Mouse (Mus musculus) erythroblast, adult 5-6 weeks (primary cell): ENCODE results near the gene Dnajb9. TPM values are rescaled to one million over a fixed set of nuclear protein-coding genes. Genes with fewer than 3 reads are reported as not detected.
"Not testable (repeated sequence)": the region's sequence is repeated elsewhere in the genome, so short reads cannot be mapped to it uniquely, and the experiment has no call there.

ENCODE experiments used
- ATAC-seq: replicated peaks from 2 replicates; pipeline ENCODE4 v1.8.0; 2016; ENCODE audit warnings: moderate number of reproducible peaks, mild to moderate bottlenecking, moderate TSS enrichment, inconsistent platforms; ENCODE audit not compliant: poor library complexity, low FRiP score, severe bottlenecking
- total RNA-seq, 2 experiments: library from RNA; stranded (forward) in 1 of 2; stranded (reverse) in 1 of 2; fragments of 150-400 nt in 1 of 2; fragments of 200-764, 138-1000 nt in 1 of 2; gene quantifications; 2 replicates each; pipeline versions ENCODE4 v1.2.3 to v1.2.4; 2015 to 2017; ENCODE audit warnings: low replicate concordance in 2 of 2

The Dnajb9 gene
- total RNA-seq (2015; ENCODE audit: low replicate concordance): 26.3 and 30.9 TPM in 2 replicates
- total RNA-seq (2017; ENCODE audit: low replicate concordance): 9.6 and 11.9 TPM in 2 replicates

GRCm38 (mm10) chr12:44209824-44210752 is at the start of gene Dnajb9:
Gene Dnajb9, minus strand, starts transcription at chr12:44210326.
- ATAC-seq: peak; percentile 99

- no peak for ATAC-seq
Observed at GRCm38 (mm10) chr12:44248309-44248977, 38.3 kb upstream of the Dnajb9 start.

GRCm38 (mm10) chr12:44245739-44246138 is 35.6 kb upstream of the Dnajb9 start:
- no peak for ATAC-seq

GRCm38 (mm10) chr12:44242407-44242806 is 32.3 kb upstream of the Dnajb9 start:
- no peak for ATAC-seq

GRCm38 (mm10) chr12:44241090-44241489 is 31.0 kb upstream of the Dnajb9 start:
- no peak for ATAC-seq

GRCm38 (mm10) chr12:44224650-44225049 is 14.5 kb upstream of the Dnajb9 start:
- no peak for ATAC-seq

GRCm38 (mm10) chr12:44223044-44223443 is 12.9 kb upstream of the Dnajb9 start:
- no peak for ATAC-seq

GRCm38 (mm10) chr12:44221651-44222356 is 11.7 kb upstream of the Dnajb9 start:
- no peak for ATAC-seq

GRCm38 (mm10) chr12:44221070-44221469 is 10.9 kb upstream of the Dnajb9 start, which contains the start of gene Pnpla8:
Gene Pnpla8, plus strand, starts transcription at chr12:44221370.
- ATAC-seq: not testable (repeated sequence)

- ATAC-seq: no peak
Observed at GRCm38 (mm10) chr12:44211555-44211954, 1.4 kb upstream of the Dnajb9 start.

GRCm38 (mm10) chr12:44209141-44209823 is 844 bp downstream of the Dnajb9 start:
- 0 out of 2 replicates have a peak, but pooled peaks have one; percentile 20 for ATAC-seq

GRCm38 (mm10) chr12:44197873-44198525 is 12.1 kb downstream of the Dnajb9 start:
- peak; percentile 57 for ATAC-seq

- ATAC-seq: no peak
Observed at GRCm38 (mm10) chr12:44181081-44181982, 28.8 kb downstream of the Dnajb9 start.

GRCm38 (mm10) chr12:44177038-44177355 is 33.1 kb downstream of the Dnajb9 start:
- ATAC-seq: no peak

- no peak for ATAC-seq
Observed at GRCm38 (mm10) chr12:44176331-44177037, 33.6 kb downstream of the Dnajb9 start.

- ATAC-seq: no peak
Observed at GRCm38 (mm10) chr12:44166949-44167348, 43.2 kb downstream of the Dnajb9 start.

GRCm38 (mm10) chr12:44159349-44159748 is 50.8 kb downstream of the Dnajb9 start:
- ATAC-seq: no peak
